Mouse (Mus musculus) embryonic fibroblast, embryonic 13.5 days (primary cell): Measurements from ENCODE around the gene Ntmt1.

Experiments used
- CTCF ChIP-seq: IDR thresholded peaks from 2 replicates; pipeline ENCODE4 v1.5.1; 2011; ENCODE audit warnings: mild to moderate bottlenecking, control low read depth, low read length, moderate library complexity, borderline replicate concordance; ENCODE audit not compliant: insufficient read depth
- POLR2A ChIP-seq: IDR thresholded peaks from 2 replicates; pipeline ENCODE4 v1.6.1; 2011; ENCODE audit warnings: low read depth, mild to moderate bottlenecking, control low read depth, low read length, moderate library complexity

GRCm38 (mm10) chr2:30760706-30761105 lies 46.9 kb upstream of the Ntmt1 start:
- no peak for TF ChIP-seq CTCF
- TF ChIP-seq POLR2A = no peak
